Mouse (Mus musculus): ENCODE results near the gene Cd7. TPM values are rescaled to one million over a fixed set of nuclear protein-coding genes. Genes with fewer than 3 reads are reported as not detected.

The Cd7 gene
- polyA plus RNA-seq (2015; fragmentation: Nextera tagmentation; extraction: Ambion mirVana): 0.73 and 0.98 TPM in 2 replicates

GRCm38 (mm10) chr11:121039302-121039701, at the start of gene Cd7:
Gene Cd7, minus strand, starts transcription at chr11:121039418.

GRCm38 (mm10) chr11:121081120-121081519, 41.9 kb upstream of the Cd7 start, which contains the start of gene Sectm1a:
Gene Sectm1a, minus strand, starts transcription at chr11:121081220.

GRCm38 (mm10) chr11:121063379-121063778, 24.2 kb upstream of the Cd7 start, which contains the start of gene Sectm1b:
Gene Sectm1b, minus strand, starts transcription at chr11:121063569.

GRCm38 (mm10) chr11:120990951-120991526, 48.2 kb downstream of the Cd7 start, which contains the start of gene Csnk1d:
Gene Csnk1d, minus strand, starts transcription at chr11:120991330.

Other genes with a start within 250 kb of the Cd7 start
- 36.3 and 56.2 TPM in 2 replicates for gene Dus1l, start 243.0 kb downstream of the Cd7 start, polyA plus RNA-seq (2015; fragmentation: Nextera tagmentation; extraction: Ambion mirVana)
- 14.9 and 18.8 TPM in 2 replicates for gene Fasn, start 214.9 kb downstream of the Cd7 start, polyA plus RNA-seq (2015; fragmentation: Nextera tagmentation; extraction: Ambion mirVana)
- 4.1 and 6.3 TPM in 2 replicates for gene Ccdc57, start 106.5 kb downstream of the Cd7 start, polyA plus RNA-seq (2015; fragmentation: Nextera tagmentation; extraction: Ambion mirVana)
- 10.1 and 11.9 TPM in 2 replicates for gene Slc16a3, start 90.9 kb downstream of the Cd7 start, polyA plus RNA-seq (2015; fragmentation: Nextera tagmentation; extraction: Ambion mirVana)
- gene Csnk1d, start 48.1 kb downstream of the Cd7 start, polyA plus RNA-seq (2015; fragmentation: Nextera tagmentation; extraction: Ambion mirVana): 53.8 and 75.9 TPM in 2 replicates
- gene Sectm1b, start 24.2 kb upstream of the Cd7 start, polyA plus RNA-seq (2015; fragmentation: Nextera tagmentation; extraction: Ambion mirVana): 1.3 TPM in 1 of 2 replicates, not detected in the other
- gene Sectm1a, start 41.8 kb upstream of the Cd7 start, polyA plus RNA-seq (2015; fragmentation: Nextera tagmentation; extraction: Ambion mirVana): 0.76 and 1.1 TPM in 2 replicates
- gene Tex19.2, start 79.3 kb upstream of the Cd7 start, polyA plus RNA-seq (2015; fragmentation: Nextera tagmentation; extraction: Ambion mirVana): 0.16 TPM in 1 of 2 replicates, not detected in the other
- gene Tex19.1, start 106.7 kb upstream of the Cd7 start, polyA plus RNA-seq (2015; fragmentation: Nextera tagmentation; extraction: Ambion mirVana): not detected in 2 replicates
- 0.09 TPM in 1 of 2 replicates, not detected in the other for gene Uts2r, start 120.9 kb upstream of the Cd7 start, polyA plus RNA-seq (2015; fragmentation: Nextera tagmentation; extraction: Ambion mirVana)
- 6.9 and 7.4 TPM in 2 replicates for gene Hexdc, start 165.0 kb upstream of the Cd7 start, polyA plus RNA-seq (2015; fragmentation: Nextera tagmentation; extraction: Ambion mirVana)
- 29.3 and 40.0 TPM in 2 replicates for gene Ogfod3, start 165.3 kb upstream of the Cd7 start, polyA plus RNA-seq (2015; fragmentation: Nextera tagmentation; extraction: Ambion mirVana)
- gene Cybc1, start 189.9 kb upstream of the Cd7 start, polyA plus RNA-seq (2015; fragmentation: Nextera tagmentation; extraction: Ambion mirVana): 22.0 and 26.4 TPM in 2 replicates
- 13.6 and 15.3 TPM in 2 replicates for gene Narf, start 197.8 kb upstream of the Cd7 start, polyA plus RNA-seq (2015; fragmentation: Nextera tagmentation; extraction: Ambion mirVana)
- 4.8 and 5.8 TPM in 2 replicates for gene Foxk2, start 220.6 kb upstream of the Cd7 start, polyA plus RNA-seq (2015; fragmentation: Nextera tagmentation; extraction: Ambion mirVana)

Measured in adrenal gland, postnatal 0 days (tissue).